Mouse (Mus musculus) small intestine, adult 2 months (tissue): ENCODE data around the gene Slco1a6. TPM values are rescaled to one million over a fixed set of nuclear protein-coding genes. Genes with fewer than 3 reads are reported as not detected.
"Not testable (repeated sequence)": the region's sequence is repeated elsewhere in the genome, so short reads cannot be mapped to it uniquely, and the experiment has no call there.

Source experiments
- H3K27ac ChIP-seq: fragments of 200-500 bp; 2 replicates; pipeline ENCODE4 v1.5.1; 2012; ENCODE audit warnings: low read depth, low read length, control low read depth, inconsistent platforms; ENCODE audit not compliant: insufficient read depth
- H3K27me3 ChIP-seq: fragments of 200-500 bp; 2 replicates; pipeline ENCODE4 v1.6.1; 2012; ENCODE audit warnings: mild to moderate bottlenecking, moderate library complexity, low read length, inconsistent platforms; ENCODE audit not compliant: control insufficient read depth, insufficient read depth
- H3K36me3 ChIP-seq: fragments of 200-500 bp; 2 replicates; pipeline ENCODE4 v1.6.1; 2012; ENCODE audit warnings: mild to moderate bottlenecking, low read length, control low read depth, inconsistent platforms; ENCODE audit not compliant: control insufficient read depth, insufficient read depth
- H3K4me1 ChIP-seq: fragments of 200-500 bp; 2 replicates; pipeline ENCODE4 v1.6.1; 2012; ENCODE audit warnings: low read length, inconsistent platforms, mixed read lengths; ENCODE audit not compliant: control insufficient read depth, insufficient read depth, insufficient read length
- H3K4me3 ChIP-seq: fragments of 200-500 bp; 2 replicates; pipeline ENCODE4 v1.5.1; 2012; ENCODE audit warnings: low read depth, mild to moderate bottlenecking, control low read depth, inconsistent platforms, low read length, moderate library complexity
- CTCF ChIP-seq: fragments of 200-500 bp; IDR thresholded peaks from 2 replicates; pipeline ENCODE4 v1.5.1; 2012; ENCODE audit warnings: low read depth, mild to moderate bottlenecking, control low read depth, inconsistent platforms, low read length, moderate library complexity, mixed read lengths; ENCODE audit not compliant: insufficient replicate concordance, insufficient read length; ENCODE audit errors: extremely low read depth
- POLR2A ChIP-seq: fragments of 200-500 bp; IDR thresholded peaks from 2 replicates; pipeline ENCODE4 v1.6.1; 2012; ENCODE audit warnings: low read depth, mild to moderate bottlenecking, control low read depth, inconsistent platforms, low read length, moderate library complexity
- whole genome bisulfite sequencing: fragments of 180-500 bp; shearing (Covaris S2); methylation state at CpG from one replicate; pipeline ENCODE4 v1.1.7; 2018; 5-methylcytosine and 5-hydroxymethylcytosine counted together
- polyA plus RNA-seq: library from polyadenylated mRNA; depleted of rRNA; stranded (reverse); fragments of >200 nt; gene quantifications from 2 replicates; pipeline ENCODE4 v1.2.3, GENCODE M21; 2012

Gene Slco1a6
- polyA plus RNA-seq, 1 experiment = not detected

GRCm38 (mm10) chr6:142111667-142112305 is 96.5 kb downstream of the Slco1a6 start:
- TF ChIP-seq CTCF (no peak), POLR2A (no peak)
- Histone ChIP-seq H3K36me3 (no peaks in the 10 kb centered on the region), H3K4me1 (no peaks in the 10 kb centered on the region), H3K27ac (no peak overlapping the region), H3K27me3 (no peaks in the 10 kb centered on the region), H3K4me3 (no peak overlapping the region)
- 92% methylated on average over 3 of the region's 3 CpGs for WGBS

- TF ChIP-seq CTCF (no peak), POLR2A (no peak)
- Histone ChIP-seq H3K36me3 (no peaks in the 10 kb centered on the region), H3K27ac (no peak overlapping the region), H3K27me3 (no peaks in the 10 kb centered on the region), H3K4me1 (no peaks in the 10 kb centered on the region), H3K4me3 (no peak overlapping the region)
- WGBS = 76% methylated on average over 3 of the region's 3 CpGs
These were observed 117.2 kb downstream of the Slco1a6 start for GRCm38 (mm10) chr6:142091126-142091525.

DNA sequence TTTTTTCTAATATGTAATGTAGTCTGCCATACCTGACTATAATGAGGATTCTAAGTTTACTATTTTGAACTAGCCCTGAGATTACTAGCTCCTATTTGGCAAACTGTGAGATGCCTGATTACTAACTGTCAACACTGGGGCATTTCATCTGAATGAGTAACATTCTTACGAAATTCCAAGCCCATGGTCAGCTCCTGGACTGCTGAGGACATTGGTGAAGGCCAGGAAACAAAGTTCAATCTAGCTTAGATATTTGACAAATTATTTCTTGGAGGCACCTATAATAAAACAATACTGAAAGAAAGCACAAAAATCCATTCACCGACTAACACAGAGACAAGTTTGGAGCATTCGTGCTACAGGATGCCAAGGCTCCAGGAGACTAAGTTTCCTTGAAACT is 150.0 kb downstream of the Slco1a6 start:
- 73% methylated on average over 3 of the region's 3 CpGs for WGBS

DNA sequence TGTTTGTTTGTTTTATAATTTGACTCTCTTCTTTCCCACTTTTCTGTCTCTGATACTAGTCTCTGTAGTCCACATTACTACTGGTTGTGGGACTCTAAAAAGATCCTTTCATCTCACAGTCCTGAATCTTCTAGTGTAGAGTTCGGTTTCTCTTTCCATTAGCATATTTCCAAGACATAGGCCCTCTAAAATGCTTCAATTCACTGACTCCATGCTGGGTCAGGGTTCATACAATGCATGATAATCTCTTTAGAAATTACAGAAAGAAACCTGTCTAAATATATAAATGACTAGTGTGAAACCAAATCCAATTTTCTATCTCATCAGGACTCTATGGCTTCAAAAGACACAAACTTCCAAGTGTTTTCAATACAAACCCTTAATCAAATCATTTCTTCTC is 160.6 kb downstream of the Slco1a6 start:
- Histone ChIP-seq H3K4me3 (no peak overlapping the region), H3K4me1 (no peaks in the 10 kb centered on the region), H3K27me3 (no peaks in the 10 kb centered on the region), H3K36me3 (no peaks in the 10 kb centered on the region), H3K27ac (no peak overlapping the region)
- WGBS = 82% methylated on average over 1 of the region's 1 CpGs
- no peak for TF ChIP-seq POLR2A
- no peak for TF ChIP-seq CTCF

More for the DNA sequence above, 150.0 kb downstream of the Slco1a6 start:
- not testable (repeated sequence) for H3K27ac ChIP-seq, H3K4me1 ChIP-seq, H3K36me3 ChIP-seq, H3K27me3 ChIP-seq, H3K4me3 ChIP-seq

GRCm38 (mm10) chr6:142045746-142046145 is 162.6 kb downstream of the Slco1a6 start:
- TF ChIP-seq CTCF = no peak
- TF ChIP-seq POLR2A = no peak
- no peaks in the 10 kb centered on the region for H3K27me3 ChIP-seq
- WGBS = 88% methylated on average over 2 of the region's 2 CpGs
- no peaks in the 10 kb centered on the region for H3K36me3 ChIP-seq
- H3K27ac ChIP-seq = no peak overlapping the region
- no peaks in the 10 kb centered on the region for H3K4me1 ChIP-seq
- H3K4me3 ChIP-seq = no peak overlapping the region

DNA sequence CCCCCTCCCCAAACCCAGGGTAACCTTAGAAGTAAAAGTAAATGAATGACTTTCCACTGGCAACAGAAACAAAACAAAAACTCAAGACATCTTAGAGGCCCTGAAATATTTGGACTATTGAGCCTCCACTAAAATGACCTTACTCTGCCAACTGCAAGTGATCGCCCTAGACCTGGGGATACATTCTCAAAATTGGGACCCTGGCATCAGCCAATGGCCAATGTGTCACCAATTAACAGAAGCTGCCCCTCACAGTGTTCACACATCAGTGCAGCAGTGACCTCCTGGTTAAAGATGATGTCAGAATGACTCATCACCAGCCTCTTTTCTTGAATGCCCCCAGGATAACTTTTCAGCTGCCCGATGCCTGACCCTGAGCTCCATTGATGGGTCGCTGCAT is 166.4 kb downstream of the Slco1a6 start:
- H3K27ac ChIP-seq = no peak overlapping the region
- 89% methylated on average over 3 of the region's 3 CpGs for WGBS
- H3K4me1 ChIP-seq = no peaks in the 10 kb centered on the region
- no peaks in the 10 kb centered on the region for H3K36me3 ChIP-seq
- no peak for TF ChIP-seq CTCF
- TF ChIP-seq POLR2A = no peak
- H3K27me3 ChIP-seq = no peaks in the 10 kb centered on the region
- no peak overlapping the region for H3K4me3 ChIP-seq

- no peak overlapping the region for H3K27ac ChIP-seq
- H3K4me3 ChIP-seq = no peak overlapping the region
- 51% methylated on average over 16 of the region's 16 CpGs for WGBS
- H3K4me1 ChIP-seq = no peaks in the 10 kb centered on the region
- no peaks in the 10 kb centered on the region for H3K36me3 ChIP-seq
- TF ChIP-seq CTCF = no peak
- TF ChIP-seq POLR2A = no peak
- no peaks in the 10 kb centered on the region for H3K27me3 ChIP-seq
These were observed 167.8 kb downstream of the Slco1a6 start for GRCm38 (mm10) chr6:142040306-142041175.
